Mouse (Mus musculus) left cerebral cortex, postnatal 4 days (tissue): ENCODE results near the gene Fblim1. TPM values are rescaled to one million over a fixed set of nuclear protein-coding genes. Genes with fewer than 3 reads are reported as not detected.
A peak's percentile ranks its signal among the peaks of the same experiment; 100 is the strongest.

ENCODE experiments used
- DNase-seq: peaks from one replicate; pipeline ENCODE4 v3.0.0-alpha.2; 2022
- intact Hi-C: fragments of 180-260 bp; cut with DNase I; formaldehyde crosslinking; loops from one replicate; pipeline ENCODE4 v1.15.1; 2025
- total RNA-seq, 2 experiments: library from RNA; stranded (reverse); gene quantifications; 2 replicates each; pipeline ENCODE4 v1.2.3; 2021

Fblim1 gene
- total RNA-seq, 2 experiments from 2014 or later: 19.8 to 23.8 TPM

DNA sequence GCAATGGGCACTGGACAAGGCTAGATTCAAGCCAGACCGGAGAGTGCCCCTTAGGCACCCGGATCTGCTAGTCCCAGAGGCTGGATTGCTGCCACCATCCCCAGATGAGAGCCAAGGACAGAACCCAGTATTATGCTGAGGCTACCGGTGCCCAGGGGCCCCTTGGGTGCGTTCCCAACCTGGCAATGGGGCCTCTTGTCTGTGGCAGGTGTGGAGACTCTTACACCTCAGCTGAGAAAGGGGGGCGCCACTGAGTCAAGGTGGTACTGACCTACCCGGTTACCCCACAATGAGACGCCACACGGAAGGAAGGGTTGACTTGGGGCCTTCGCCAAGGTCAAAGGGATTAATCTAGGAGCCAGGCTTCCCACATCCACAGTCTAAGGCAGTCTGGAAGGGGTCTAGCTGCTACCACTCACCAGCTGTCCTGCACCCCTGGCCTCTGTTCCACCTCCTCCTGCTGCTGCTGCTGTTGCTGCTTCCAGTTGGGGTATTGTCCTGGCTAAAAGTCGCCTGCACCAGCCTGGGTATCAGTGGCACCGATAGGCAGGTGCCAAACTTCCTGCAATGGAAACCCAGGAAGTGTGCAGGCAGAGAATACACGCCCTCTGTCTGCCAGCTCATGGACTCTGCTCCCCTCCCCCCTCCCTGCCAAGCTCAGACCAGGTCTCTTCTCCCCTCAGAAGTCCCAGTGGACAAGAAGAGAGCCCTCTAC is 4.6 kb downstream of the Fblim1 start:
- intact Hi-C loops: no loop called here
- DNase-seq: no peak

DNA sequence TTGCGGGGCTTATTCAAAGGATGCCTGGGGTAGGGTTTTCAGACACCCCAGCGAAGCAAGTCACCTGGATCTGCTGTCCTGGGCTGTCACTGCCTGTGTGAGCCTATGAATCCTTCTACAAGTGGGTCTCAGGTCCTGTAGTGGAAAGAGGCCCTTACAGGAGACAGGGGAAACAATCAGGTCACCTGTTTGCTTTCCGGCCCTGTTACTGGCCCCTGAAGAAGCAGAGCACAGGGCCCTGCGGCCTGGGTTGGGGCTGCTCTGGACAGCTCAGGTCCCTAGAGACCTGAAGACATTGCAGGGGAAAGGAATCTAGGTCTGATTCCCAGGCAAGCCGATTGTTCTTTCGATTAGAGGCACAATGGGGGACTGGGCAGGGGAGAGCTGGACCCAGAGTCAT is 5.5 kb downstream of the Fblim1 start:
- no peak for DNase-seq
- intact Hi-C loops: no loop called here

DNA sequence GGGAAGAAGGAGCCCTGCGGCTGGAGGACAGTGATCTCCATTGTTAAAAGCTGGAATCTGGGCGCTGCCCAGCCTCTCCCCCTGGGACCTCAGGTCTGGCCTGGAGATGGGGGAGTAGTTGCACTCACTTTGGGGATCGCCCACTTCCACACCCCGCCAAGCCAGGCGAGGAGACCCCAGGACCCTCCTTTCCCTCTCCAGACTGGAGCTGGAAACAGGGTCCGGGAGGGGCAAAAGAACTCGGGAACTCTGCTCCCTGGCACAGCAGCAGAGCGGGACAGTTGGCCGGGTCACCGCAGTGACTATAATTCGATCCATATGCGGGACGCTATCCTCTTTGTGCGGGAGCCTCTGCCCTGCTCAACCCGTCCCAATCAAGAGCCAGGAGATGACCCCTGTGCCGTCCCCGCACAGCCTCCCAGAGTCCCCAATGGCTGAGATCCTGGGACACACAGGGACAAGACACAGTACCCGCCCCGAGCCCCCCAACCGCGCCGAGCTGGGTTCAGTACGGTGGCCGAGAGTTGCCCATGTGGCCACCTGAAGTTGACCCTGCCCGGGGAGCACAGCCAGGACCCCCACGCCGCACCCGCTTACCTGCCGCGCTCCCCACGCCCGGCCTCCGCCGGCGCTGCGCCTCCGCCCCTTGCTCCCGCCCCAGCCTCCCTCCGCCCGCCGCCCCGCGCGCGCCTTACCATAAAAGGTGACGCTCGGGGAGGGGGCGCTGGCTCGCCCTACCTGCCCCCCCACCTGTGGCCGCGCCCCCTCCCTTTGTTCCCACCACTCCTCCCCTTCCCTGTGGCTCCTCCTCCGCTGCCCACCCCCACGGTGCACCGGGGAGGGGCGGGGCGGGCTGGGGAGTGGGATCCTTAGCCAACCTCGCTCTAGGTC is 6.4 kb downstream of the Fblim1 start:
- no peak for DNase-seq
- intact Hi-C loops: no loop called here

DNA sequence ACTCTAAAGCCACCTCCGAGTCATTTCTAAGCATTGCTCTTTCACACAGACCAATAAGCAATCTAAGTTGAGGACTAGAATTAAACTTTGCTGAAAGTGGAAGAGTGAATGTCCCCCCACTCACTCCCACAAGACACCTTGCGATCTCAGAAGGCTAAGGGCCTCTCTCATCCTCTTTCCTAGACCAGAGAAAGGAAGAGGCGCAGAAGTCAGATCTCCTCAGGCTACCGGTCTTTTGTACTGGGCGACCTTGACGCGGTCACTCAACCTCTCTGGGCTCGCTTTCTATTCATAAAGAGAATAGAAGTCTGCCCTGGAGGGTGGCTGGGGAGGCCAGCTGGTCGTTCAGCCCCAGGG is 7.0 kb downstream of the Fblim1 start:
- intact Hi-C loops: no loop called here
- no peak for DNase-seq

DNA sequence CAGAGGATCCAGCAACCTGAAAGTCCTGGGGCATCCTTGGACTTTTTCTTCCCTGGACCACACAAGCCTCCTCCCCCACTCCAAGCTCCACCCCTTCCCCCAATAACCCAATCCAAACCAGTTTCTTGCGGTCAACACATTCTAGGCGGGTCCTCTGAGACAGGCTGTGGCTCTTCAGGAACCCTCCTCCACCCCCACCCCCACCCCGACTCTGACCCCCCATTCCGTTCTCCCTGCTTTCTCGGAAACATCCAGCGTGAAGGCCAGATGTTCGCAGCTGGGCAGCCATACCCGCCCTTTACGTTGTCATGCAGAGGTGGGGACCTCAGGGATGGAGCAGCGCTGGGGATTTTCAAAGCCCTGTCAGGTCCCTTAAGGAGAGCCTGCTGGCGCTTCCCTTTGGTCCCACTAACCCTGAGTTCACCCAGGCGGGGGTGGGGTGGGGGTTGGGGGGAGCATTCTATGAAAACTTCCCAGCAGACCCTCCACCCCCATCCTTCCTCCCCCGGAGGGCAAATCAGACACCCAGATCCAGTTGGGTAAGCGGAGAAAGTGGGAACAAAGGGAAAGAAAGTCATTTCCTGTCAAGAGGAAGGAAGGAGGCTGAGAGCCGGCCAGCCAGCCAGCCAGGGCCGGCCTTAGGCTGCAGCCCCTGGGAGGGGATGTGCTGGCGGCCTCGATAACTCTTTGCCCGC is 7.5 kb downstream of the Fblim1 start:
- intact Hi-C loops: no loop called here
- DNase-seq: no peak

DNA sequence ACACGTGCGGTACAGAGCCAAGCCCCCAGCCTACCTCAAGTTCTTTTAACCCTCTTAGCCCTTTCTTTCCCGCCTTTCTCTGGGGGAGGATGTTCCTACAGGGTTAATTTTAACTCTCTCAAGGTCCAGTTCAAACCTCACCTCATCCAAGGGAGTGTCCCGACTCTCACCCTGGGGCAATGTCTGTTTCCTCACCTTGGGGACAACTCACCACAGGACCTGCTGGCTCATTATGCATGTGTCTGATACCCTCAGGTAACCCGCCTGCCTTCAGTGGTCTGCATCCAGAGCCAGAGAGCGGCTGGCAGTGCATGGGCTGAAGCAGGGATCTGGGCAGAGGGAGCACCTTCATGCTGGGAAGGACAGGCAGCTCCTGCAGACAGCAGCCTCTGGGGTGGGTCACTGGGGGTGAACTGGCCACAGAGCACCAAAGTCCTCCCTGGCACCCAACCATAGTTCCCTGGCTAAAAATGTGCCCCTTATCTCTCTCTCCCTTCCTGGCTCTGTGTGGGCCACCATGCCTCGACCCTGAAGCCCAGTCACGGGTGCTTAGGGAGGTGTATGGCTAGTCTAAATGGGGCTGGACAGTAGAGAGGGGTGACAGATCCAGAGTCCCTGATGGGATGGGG is 9.1 kb downstream of the Fblim1 start:
- intact Hi-C loops: no loop called here
- no peak for DNase-seq

DNA sequence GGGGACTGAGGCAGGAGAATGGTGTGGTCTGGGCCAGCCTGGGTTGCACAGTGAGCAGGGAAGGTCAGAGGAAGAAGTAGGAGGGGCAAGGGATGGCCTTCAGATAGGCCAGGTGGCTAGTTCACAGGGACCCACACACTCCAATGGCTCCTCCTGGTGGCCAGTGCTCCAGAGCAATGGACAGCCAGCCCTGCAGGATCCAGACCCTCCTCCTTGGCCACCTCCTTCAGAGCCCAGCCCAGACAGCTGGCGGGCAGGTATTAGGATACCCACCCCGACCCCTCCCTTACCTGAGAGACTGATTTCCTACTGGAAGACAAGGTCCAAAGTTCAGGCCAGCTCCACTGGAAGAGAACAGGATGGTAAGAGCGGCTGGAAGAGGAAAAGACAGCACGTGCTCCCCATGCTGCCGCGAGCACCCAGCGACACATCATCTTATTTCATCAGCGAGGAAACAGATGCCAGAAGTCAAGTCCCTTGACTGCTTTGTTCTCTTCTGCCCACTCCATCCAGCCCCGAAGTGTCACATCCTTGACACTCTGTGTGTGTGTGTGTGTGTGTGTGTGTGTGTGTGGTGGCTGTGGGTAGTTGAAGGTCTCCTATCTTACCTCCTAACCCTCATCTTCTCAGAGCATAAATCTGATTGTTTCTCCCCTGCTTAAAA is 10.2 kb downstream of the Fblim1 start:
- intact Hi-C loops: no loop called here
- peak; percentile 29 for DNase-seq

DNA sequence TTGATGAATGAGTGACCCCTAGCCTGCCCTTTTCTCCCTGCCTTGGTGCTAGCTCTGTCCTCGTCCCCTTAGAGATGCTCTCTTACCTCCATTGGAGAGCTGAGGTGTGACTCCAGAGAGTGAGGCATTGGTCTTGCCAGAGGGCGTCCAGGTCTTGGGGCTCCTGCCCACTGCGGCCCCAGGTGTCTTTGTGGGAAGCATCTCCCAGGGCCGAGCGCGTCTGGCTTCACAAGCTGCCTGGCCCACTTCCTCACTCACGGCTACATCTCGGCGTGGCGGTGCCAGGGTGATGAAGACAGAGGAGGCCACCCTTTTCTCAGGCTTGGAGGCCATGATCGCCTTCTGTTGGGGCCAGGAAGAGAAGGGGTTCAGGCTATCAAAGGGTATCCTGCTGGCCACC is 10.8 kb downstream of the Fblim1 start:
- intact Hi-C loops: no loop called here
- DNase-seq: no peak

DNA sequence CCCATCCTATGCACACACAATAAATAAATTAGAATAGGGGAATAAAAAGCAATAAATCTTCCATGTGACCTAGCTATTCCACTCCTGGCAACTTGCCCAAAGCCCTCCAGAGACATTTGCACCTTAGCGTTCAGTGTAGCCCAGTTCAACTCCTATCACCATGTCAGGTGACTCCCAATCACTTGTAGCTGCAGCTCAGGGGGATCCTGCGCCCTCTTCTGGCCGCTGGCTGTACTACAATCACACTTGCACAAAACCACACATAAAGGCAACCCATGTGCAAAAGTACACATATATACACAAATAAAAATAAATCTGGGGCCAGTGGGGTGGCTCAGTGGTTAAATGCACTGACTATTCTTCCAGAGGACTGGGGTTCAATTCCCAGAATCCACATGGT is 14.3 kb downstream of the Fblim1 start:
- intact Hi-C loops: no loop called here
- DNase-seq: peak; percentile 38

DNA sequence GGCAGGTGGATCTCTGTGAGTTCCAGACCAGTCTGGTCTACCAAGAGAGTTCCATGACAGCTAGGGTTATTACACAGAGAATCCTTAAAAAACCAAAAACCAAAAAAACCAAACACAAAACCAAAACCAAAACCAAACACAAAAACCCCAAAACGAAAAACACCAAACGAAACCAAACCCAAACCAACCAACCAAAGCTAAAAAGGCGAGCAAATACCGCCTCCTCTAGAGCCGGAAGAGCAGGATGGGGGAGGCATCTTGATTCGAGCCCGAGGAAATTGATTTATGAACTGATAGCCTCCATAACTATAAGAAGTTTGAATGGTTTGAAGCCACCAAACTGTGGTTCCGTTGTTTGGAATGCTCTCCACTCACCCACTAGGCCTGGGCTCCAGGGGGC is 22.0 kb downstream of the Fblim1 start:
- no peak for DNase-seq
- intact Hi-C loops: no loop called here

DNA sequence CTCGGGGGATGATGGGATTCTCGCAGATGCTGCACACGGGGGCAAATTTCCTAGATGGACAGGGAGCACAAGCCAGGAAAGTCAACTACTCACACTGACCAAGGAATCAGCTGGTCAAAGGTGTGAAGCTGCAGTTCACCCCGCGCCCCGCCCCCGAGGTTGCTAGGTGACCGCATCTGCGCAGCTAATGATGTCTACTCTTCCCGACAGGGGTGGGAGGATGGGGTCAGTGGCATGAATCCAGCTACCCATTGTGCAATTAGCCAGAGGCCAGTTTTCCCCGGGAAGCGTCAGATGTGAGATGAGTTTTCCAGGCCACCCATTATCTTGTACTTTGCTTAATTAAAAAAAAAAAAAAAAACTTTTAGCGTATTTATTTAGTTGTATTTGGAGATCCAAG is 24.8 kb downstream of the Fblim1 start:
- no peak for DNase-seq
- intact Hi-C loops: no loop called here

DNA sequence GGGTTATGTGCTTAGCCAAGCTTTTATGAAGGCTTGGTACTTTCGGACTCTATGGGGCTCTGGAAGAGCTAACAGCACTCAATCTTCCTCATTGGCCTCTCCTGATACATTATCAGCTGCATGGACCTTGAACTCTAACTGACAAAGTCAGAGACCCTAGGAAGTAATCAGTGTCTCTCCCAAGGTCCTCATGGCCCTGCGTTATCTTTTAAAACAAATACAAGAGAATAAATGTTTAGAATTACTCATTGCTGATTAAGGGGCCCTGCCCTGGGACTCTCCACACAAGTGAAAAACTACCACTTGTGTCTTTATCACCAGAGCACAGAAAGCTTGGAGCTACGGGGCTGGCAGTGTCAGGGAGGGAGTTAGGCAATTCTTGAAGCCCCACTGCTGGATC is 27.1 kb downstream of the Fblim1 start:
- no peak for DNase-seq
- intact Hi-C loops: loop anchor here (5.0 kb wide), 2 partner anchors 177 to 192 kb away; no protein-coding TSS in a partner anchor

DNA sequence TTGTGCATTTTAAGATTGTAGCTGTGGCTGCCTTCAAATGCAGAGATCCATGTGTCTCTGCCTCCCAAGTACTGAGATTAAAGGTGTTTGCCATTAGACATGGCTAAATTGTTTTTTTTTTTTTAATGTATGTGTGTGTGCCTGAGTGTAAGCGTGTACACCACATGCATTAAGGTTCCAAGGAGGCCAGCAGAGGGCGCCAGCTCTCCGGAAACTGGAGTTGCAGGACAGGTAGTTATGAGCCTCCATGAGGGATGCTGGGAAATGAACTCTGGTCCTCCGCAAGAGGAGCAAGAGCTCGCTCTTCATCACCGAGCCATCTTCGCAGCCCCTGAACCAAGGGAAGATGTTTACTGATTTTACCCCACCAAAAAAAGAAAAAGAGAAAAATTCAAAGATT is 29.0 kb downstream of the Fblim1 start:
- no peak for DNase-seq
- intact Hi-C loops: loop anchor here (5.0 kb wide), 2 partner anchors 175 to 190 kb away; no protein-coding TSS in a partner anchor

DNA sequence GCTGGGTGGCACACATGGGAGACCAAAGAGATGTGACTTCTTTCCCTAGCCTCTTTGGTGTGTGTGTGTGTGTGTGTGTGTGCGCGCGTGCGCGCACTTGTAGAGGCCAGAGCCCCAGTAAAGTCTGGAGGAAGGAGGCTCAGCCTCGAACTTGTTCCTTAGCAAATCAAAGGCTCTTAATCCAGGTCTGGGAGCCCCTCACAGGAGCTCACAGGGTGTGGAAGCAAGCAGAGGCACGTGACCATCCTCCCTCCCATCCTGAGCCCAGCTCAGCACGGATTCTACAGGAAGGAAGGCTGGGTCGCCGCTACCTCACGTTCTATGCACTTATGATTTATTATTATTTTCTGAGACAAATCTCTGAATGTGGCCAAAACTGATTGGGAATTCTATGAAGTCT is 29.5 kb downstream of the Fblim1 start:
- intact Hi-C loops: loop anchor here (5.0 kb wide), 2 partner anchors 174 to 189 kb away; no protein-coding TSS in a partner anchor
- DNase-seq: no peak

DNA sequence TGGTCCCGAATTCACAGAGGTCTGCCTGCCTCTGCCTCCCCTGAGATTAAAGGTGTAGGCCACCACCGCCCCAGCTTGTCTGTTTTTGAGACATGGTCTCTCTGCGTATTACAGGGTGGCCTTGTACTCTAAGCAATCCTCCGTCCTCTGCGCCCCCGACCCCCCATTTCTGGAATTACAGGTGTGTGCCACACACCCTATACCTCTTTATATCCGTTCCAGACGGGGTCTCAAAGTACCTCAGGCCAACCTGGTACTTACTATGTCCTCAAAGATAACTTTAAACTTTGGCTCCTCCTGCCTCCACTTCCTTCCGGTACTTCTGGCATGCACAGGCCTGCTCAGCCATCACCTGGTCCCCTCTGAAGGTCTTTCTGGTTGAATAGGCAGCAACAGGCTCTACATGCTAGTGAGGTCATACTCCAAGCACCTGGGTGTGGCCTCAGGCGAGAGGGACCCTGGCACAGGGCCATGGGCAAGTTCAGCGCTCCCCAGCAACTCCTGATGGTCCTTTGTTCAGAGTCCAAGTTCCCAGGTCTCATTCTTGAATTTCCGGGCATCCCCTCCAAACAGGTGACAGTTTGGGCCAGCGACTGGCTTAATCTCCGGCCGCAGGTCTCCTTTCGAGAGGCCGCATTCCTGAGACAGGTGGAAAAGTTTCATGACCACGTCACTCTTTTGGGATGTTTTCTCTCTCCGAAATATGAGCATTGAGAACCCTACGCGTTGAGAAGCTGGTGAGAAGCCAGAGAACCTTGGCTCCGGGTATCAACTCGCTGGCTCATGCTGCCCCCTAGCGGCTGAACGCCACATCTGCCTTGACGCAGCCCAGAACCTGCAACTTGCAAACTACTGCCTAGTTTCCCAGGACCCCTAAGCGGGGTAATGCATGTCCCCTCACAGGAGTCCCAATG is 30.9 kb downstream of the Fblim1 start:
- intact Hi-C loops: loop anchor here (5.0 kb wide), 2 partner anchors 173 to 188 kb away; no protein-coding TSS in a partner anchor
- DNase-seq: peak; percentile 87

DNA sequence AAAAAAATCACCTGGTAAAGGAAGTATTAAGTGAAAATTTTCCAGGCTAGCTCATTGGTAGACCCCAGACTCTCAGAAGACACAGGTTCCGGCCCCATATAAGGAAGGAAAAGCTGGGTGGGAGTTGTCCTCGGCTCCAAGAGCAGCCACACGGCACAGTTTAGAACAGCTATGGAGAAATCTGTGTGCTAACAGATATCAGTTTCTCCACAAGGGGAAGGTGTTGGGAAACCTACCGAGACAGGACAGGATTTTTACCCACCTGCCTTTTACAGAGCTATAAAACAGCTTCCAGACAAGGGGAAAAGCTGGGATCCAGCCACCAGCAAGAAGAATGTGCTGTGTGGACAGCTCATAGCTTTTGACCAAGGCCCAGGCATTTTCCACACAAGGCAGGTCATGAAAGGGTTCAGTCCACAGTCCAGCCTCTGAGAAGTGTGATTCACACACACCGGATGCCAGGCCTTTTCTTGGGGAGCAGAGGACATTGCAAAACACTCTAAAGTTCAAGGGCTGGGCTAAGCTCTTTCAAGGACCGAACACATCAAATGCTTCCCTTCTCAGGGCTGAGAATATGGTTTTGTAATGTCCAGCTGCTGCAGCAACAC is 32.4 kb downstream of the Fblim1 start:
- no peak for DNase-seq
- intact Hi-C loops: no loop called here

DNA sequence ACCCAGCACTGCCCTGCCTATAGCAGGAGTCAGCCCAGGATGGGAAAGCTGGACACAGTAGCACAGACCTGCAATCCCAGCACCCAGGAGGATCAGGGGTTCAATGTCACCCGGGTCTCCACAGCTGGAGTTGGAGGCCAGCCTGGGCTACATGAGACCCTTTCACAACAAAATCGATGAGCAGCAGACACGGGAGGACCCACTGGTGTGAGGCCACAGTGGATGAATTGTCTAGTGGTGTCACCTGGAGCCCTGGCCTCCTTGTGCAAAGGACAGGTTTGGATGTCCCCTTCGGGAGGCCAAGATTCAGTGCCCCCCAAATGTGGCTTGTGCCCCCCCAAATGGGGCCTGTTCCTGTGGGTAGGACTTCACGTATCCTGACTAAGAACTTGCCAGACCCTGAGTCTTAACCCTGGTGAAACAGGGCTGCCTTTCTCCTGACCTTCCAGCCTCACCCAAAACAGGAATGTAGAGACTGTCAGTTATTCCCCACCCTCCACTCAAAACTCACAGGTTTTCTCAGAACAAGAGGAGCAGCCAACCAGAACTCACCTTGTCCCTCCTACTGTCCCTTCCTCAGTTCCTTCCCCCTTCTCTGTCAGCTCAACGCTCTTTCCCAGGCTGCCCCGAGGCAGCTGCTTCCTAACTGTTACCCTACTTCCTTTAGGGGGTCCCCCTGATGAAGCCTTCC is 33.1 kb downstream of the Fblim1 start:
- intact Hi-C loops: no loop called here
- no peak for DNase-seq

DNA sequence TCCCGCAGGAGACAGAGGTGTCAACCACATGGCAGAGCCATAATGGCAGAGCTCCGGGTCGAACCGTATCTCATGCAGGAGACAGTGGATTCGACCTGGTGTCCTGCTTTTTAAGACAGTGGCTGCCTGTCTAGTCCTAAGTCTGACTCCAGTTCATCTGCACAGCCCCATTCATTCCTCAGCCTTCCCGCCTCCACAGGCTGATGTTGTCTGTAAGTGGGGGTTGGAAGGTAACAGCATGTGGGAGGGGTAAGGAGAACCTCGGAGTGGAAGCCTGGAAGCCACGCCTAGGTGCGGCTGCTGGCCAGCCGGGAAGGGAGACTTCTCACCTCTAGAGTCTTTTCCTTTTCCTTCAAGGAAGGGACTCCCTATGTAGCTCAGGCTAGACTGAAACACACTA is 34.0 kb downstream of the Fblim1 start:
- intact Hi-C loops: no loop called here
- DNase-seq: no peak
